ENCODE assay signal across 9 mouse cellular contexts in genomic region chr7:19817382-19818105, GRCm38 (mm10). TPM values are rescaled to one million over a fixed set of nuclear protein-coding genes. Genes with fewer than 3 reads are reported as not detected.
DNase-seq lines count a peak whose midpoint lies in the region; ATAC-seq and TF ChIP-seq lines count a peak whose summit lies in the region.
"Had no signal": no experiment of that assay in that cellular context is flagged by ENCODE, and none has a peak within 500 bp of the region (broad histone marks: within the 10 kb centered on the region; RNA-seq: fewer than 3 reads in every experiment).

No protein-coding gene starts in this region.

- DNase-seq in CH12.LX (ENCODE audit: extremely low read depth), result peak; percentile 97
- DNase-seq in adrenal gland, postnatal 36 days, result peak; percentile 28 to 68
- peak; percentile 33 to 50 for DNase-seq in gastrocnemius, adult 8-10 months (ENCODE audit: low spot score in 2 of 2)
- peak; percentile 92 to 93 for DNase-seq in lung, adult 18-20 months
- DNase-seq in neural tube, embryonic 11.5 days (ENCODE audit: low spot score), result peak; percentile 66
- peak; percentile 83 for DNase-seq in thymus, postnatal 0 days (ENCODE audit: low spot score)
- DNase-seq in layer of hippocampus, adult 18-20 months (ENCODE audit: low spot score in 2 of 2), result no peak

- peak; percentile 63 for TF ChIP-seq POLR2A in CH12.LX (IDR thresholded peaks at IDR 0.05; ENCODE audit: low read depth, low read length)

- H3K27me3 ChIP-seq in CH12.LX (replicated peaks), result no peaks in the 10 kb centered on the region
- H3K27me3 ChIP-seq in hindbrain, embryonic 16.5 days (replicated peaks; ENCODE audit: control insufficient read depth, insufficient read depth, low read length), result peaks cover 34% of the 10 kb centered on the region
- H3K27me3 ChIP-seq in neural tube, embryonic 11.5 days (ENCODE audit: control insufficient read depth, insufficient read depth, low read length), result peaks cover 33% of the 10 kb centered on the region

- peak overlapping the region; percentile 64 for H3K4me2 ChIP-seq in CH12.LX (ENCODE audit: insufficient read depth, low read depth, poor library complexity, severe bottlenecking)
- peak overlapping the region; percentile 76 for H3K4me2 ChIP-seq in hindbrain, embryonic 16.5 days (ENCODE audit: low read length)
- H3K4me2 ChIP-seq in neural tube, embryonic 11.5 days (ENCODE audit: low read depth), result peak overlapping the region; percentile 51

- H3K4me3 ChIP-seq in CH12.LX (replicated peaks in 1 of 3; ENCODE audit: low read depth in 2 of 3, low read length in 2 of 3, poor library complexity in 1 of 3), result peak overlapping the region; percentile 51 to 64 (median 63)
- H3K4me3 ChIP-seq in hindbrain, embryonic 16.5 days (ENCODE audit: low read length), result no peak overlapping the region
- no peak overlapping the region for H3K4me3 ChIP-seq in neural tube, embryonic 11.5 days (ENCODE audit: low read depth, low read length)

- TF ChIP-seq CTCF in CH12.LX (conservative IDR thresholded peaks at IDR 0.05 in 1 of 2, IDR thresholded peaks at IDR 0.05 in 1 of 2; ENCODE audit: low read depth in 2 of 2, low read length in 2 of 2), result no peak

- peaks cover 41% of the 10 kb centered on the region for H3K79me2 ChIP-seq in CH12.LX (replicated peaks; ENCODE audit: control insufficient read depth, extremely low read depth, insufficient read depth, poor library complexity, severe bottlenecking)

- ATAC-seq in hindbrain, embryonic 16.5 days, result peak; percentile 18; the same call in 1 of the 2 replicates
- ATAC-seq in neural tube, embryonic 11.5 days (ENCODE audit: insufficient read depth, low FRiP score, low TSS enrichment), result peak; percentile 62; the same call in 1 of the 2 replicates

- dilution Hi-C loops in CH12.LX (cut with MboI; ENCODE audit: extremely low pct_ligation_motif_present, extremely low pct_unique_long_range_greater_than_20kb, low sequenced_read_pairs), result no loop called here

- peak overlapping the region; percentile 71 for H3K9ac ChIP-seq in CH12.LX (ENCODE audit: insufficient read depth, low read depth)
- no peak overlapping the region for H3K9ac ChIP-seq in hindbrain, embryonic 16.5 days (ENCODE audit: low read depth, low read length)
- H3K9ac ChIP-seq in neural tube, embryonic 11.5 days (ENCODE audit: low read length), result no peak overlapping the region

- 9% methylated on average over 15 of the region's 15 CpGs for WGBS in hindbrain, embryonic 16.5 days
- 7% methylated on average over 15 of the region's 15 CpGs for WGBS in neural tube, embryonic 11.5 days

- peaks cover 34 to 60% of the 10 kb centered on the region in 2 experiments for H3K36me3 ChIP-seq in CH12.LX (replicated peaks in 1 of 2; ENCODE audit: control insufficient read depth in 1 of 2, insufficient read depth in 1 of 2, low read length in 1 of 2)
- no peaks in the 10 kb centered on the region for H3K36me3 ChIP-seq in hindbrain, embryonic 16.5 days (ENCODE audit: control insufficient read depth, insufficient read depth, low read length)
- no peaks in the 10 kb centered on the region for H3K36me3 ChIP-seq in neural tube, embryonic 11.5 days (ENCODE audit: control insufficient read depth, insufficient read depth, low read length)

- TF ChIP-seq RAD21 in CH12.LX (IDR thresholded peaks at IDR 0.05; ENCODE audit: low read depth, low read length), result no peak; the same call in 1 of the 2 replicates

- H3K9me3 ChIP-seq in CH12.LX (replicated peaks; ENCODE audit: low read length), result peaks cover 5% of the 10 kb centered on the region
- H3K9me3 ChIP-seq in hindbrain, embryonic 16.5 days (ENCODE audit: control insufficient read depth, low read length), result no peaks in the 10 kb centered on the region; the same call in 1 of the 2 replicates
- H3K9me3 ChIP-seq in neural tube, embryonic 11.5 days (ENCODE audit: control insufficient read depth, low read length), result peaks cover 4% of the 10 kb centered on the region; the same call in 1 of the 2 replicates

- peak; percentile 93 for TF ChIP-seq EP300 in CH12.LX (IDR thresholded peaks at IDR 0.05; ENCODE audit: low read length)

- in situ Hi-C loops in CH12.LX (cut with MboI; ENCODE audit: low pct_ligation_motif_present, low pct_unique_long_range_greater_than_20kb, low sequenced_read_pairs), result no loop called here

- peak overlapping the region; percentile 95 for H3K27ac ChIP-seq in CH12.LX (ENCODE audit: insufficient read depth, low read depth)
- no peak overlapping the region for H3K27ac ChIP-seq in hindbrain, embryonic 16.5 days (ENCODE audit: low read depth, low read length)
- no peak overlapping the region for H3K27ac ChIP-seq in neural tube, embryonic 11.5 days (ENCODE audit: low read depth, low read length)

- peaks cover 43 to 66% of the 10 kb centered on the region in 2 experiments for H3K4me1 ChIP-seq in CH12.LX (ENCODE audit: control insufficient read depth in 1 of 2, insufficient read depth in 2 of 2)
- H3K4me1 ChIP-seq in hindbrain, embryonic 16.5 days (ENCODE audit: control insufficient read depth, insufficient read depth, low read depth, low read length), result peaks cover 21% of the 10 kb centered on the region
- peaks cover 10% of the 10 kb centered on the region; the same call in 1 of the 2 replicates for H3K4me1 ChIP-seq in neural tube, embryonic 11.5 days (ENCODE audit: control insufficient read depth, insufficient read depth, low read length)

TF ChIP-seq in CH12.LX, 34 proteins besides CTCF, POLR2A, EP300 and RAD21 (continues in another document):
- TF ChIP-seq GABPA (IDR thresholded peaks at IDR 0.05; ENCODE audit: insufficient replicate concordance, low read depth, low read length) (no peak), ZMIZ1 (IDR thresholded peaks at IDR 0.05; ENCODE audit: low read depth, low read length) (peak; percentile 87; the same call in 1 of the 2 replicates), IRF4 (IDR thresholded peaks at IDR 0.05; ENCODE audit: low read depth, low read length) (peak; percentile 85), ELF1 (IDR thresholded peaks at IDR 0.05; ENCODE audit: low read depth, low read length) (peak; percentile 73), NELFE (IDR thresholded peaks at IDR 0.05; ENCODE audit: low read depth, low read length) (peak; percentile 61), MAZ (IDR thresholded peaks at IDR 0.05; ENCODE audit: low read depth, low read length) (peak; percentile 100), ZKSCAN1 (IDR thresholded peaks at IDR 0.05; ENCODE audit: borderline replicate concordance, low read depth, low read length) (no peak), PAX5 (IDR thresholded peaks at IDR 0.05; ENCODE audit: low read length) (no peak)

RNA-seq across cellular contexts. Expression of gene Bcl3, which starts 5.0 kb away (rescaled TPM):
- total RNA-seq in CH12.LX (2012; rRNA removed) (15.8 and 18.8 TPM in 2 replicates), CH12.LX (2014; rRNA removed) (3.2 and 3.8 TPM in 2 replicates)
- 17.9 and 25.2 TPM in 2 replicates for polyA plus RNA-seq in CH12.LX (2012; ENCODE audit: insufficient read length, low read depth)
- 10 to 100 TPM; 19.5 to 51.0 TPM for total RNA-seq in adrenal gland, postnatal 36 days (2021)
- under 1 TPM; 0.58 to 0.62 (median 0.61) TPM for total RNA-seq in gastrocnemius, adult 8-10 months (2022)
- 0.70 and 1.2 TPM in 2 replicates for polyA plus RNA-seq in hindbrain, embryonic 16.5 days (2015; fragmentation: Nextera tagmentation; extraction: Ambion mirVana)
- 1.2 and 1.3 TPM in 2 replicates for polyA plus RNA-seq in neural tube, embryonic 11.5 days (2014; fragmentation: Nextera tagmentation; extraction: Ambion mirVana)
- 9.5 and 13.1 TPM in 2 replicates for polyA plus RNA-seq in thymus, postnatal 0 days (2015; fragmentation: Nextera tagmentation; extraction: Ambion mirVana)
- 1 to 10 TPM in 1 of 2 experiments, under 1 TPM in 1; 0.27 to 1.1 TPM for total RNA-seq in layer of hippocampus, adult 18-20 months (2021)

RNA-seq across cellular contexts. Expression of gene Cblc, which starts 20.9 kb away (rescaled TPM):
- total RNA-seq in CH12.LX (2012; rRNA removed), result 30.8 and 38.9 TPM in 2 replicates
- 6.4 and 7.2 TPM in 2 replicates for total RNA-seq in CH12.LX (2014; rRNA removed)
- polyA plus RNA-seq in CH12.LX (2012; ENCODE audit: insufficient read length, low read depth), result 12.7 and 13.4 TPM in 2 replicates
- total RNA-seq in adrenal gland, postnatal 36 days (2021), result not detected
- not detected for total RNA-seq in gastrocnemius, adult 8-10 months (2022)
- 0.34 and 0.41 TPM in 2 replicates for polyA plus RNA-seq in hindbrain, embryonic 16.5 days (2015; fragmentation: Nextera tagmentation; extraction: Ambion mirVana)
- polyA plus RNA-seq in neural tube, embryonic 11.5 days (2014; fragmentation: Nextera tagmentation; extraction: Ambion mirVana), result 0.45 and 0.53 TPM in 2 replicates
- 2.6 and 4.2 TPM in 2 replicates for polyA plus RNA-seq in thymus, postnatal 0 days (2015; fragmentation: Nextera tagmentation; extraction: Ambion mirVana)
- not detected for total RNA-seq in layer of hippocampus, adult 18-20 months (2021)
- total RNA-seq: left cerebral cortex, adult 8-10 months had no signal

RNA-seq across cellular contexts. Expression of gene Gm19345, which starts 34.3 kb away (rescaled TPM):
- 0.59 TPM in 1 of 2 replicates, not detected in the other for total RNA-seq in CH12.LX (2012; rRNA removed)
- not detected in 2 replicates for total RNA-seq in CH12.LX (2014; rRNA removed)
- polyA plus RNA-seq in CH12.LX (2012; ENCODE audit: insufficient read length, low read depth), result 4.1 and 4.3 TPM in 2 replicates
- total RNA-seq in adrenal gland, postnatal 36 days (2021), result under 1 TPM in 1 of 2 experiments, not detected in 1; 0.83 TPM
- total RNA-seq in gastrocnemius, adult 8-10 months (2022), result not detected
- 19.3 and 22.9 TPM in 2 replicates for polyA plus RNA-seq in hindbrain, embryonic 16.5 days (2015; fragmentation: Nextera tagmentation; extraction: Ambion mirVana)
- 0.24 and 0.29 TPM in 2 replicates for polyA plus RNA-seq in neural tube, embryonic 11.5 days (2014; fragmentation: Nextera tagmentation; extraction: Ambion mirVana)
- polyA plus RNA-seq in thymus, postnatal 0 days (2015; fragmentation: Nextera tagmentation; extraction: Ambion mirVana), result not detected in 2 replicates
- 1 to 10 TPM; 1.2 to 2.3 TPM for total RNA-seq in layer of hippocampus, adult 18-20 months (2021)

RNA-seq across cellular contexts. Expression of gene Ceacam16, which starts 43.6 kb away (rescaled TPM):
- total RNA-seq in CH12.LX (2012; rRNA removed), result 2.5 and 3.2 TPM in 2 replicates
- total RNA-seq in CH12.LX (2014; rRNA removed), result 0.88 and 1.1 TPM in 2 replicates
- polyA plus RNA-seq in CH12.LX (2012; ENCODE audit: insufficient read length, low read depth), result 6.8 and 7.7 TPM in 2 replicates
- not detected for total RNA-seq in adrenal gland, postnatal 36 days (2021)
- not detected for total RNA-seq in gastrocnemius, adult 8-10 months (2022)
- 1.4 and 2.0 TPM in 2 replicates for polyA plus RNA-seq in hindbrain, embryonic 16.5 days (2015; fragmentation: Nextera tagmentation; extraction: Ambion mirVana)
- polyA plus RNA-seq in neural tube, embryonic 11.5 days (2014; fragmentation: Nextera tagmentation; extraction: Ambion mirVana), result not detected in 2 replicates
- polyA plus RNA-seq in thymus, postnatal 0 days (2015; fragmentation: Nextera tagmentation; extraction: Ambion mirVana), result 0.46 and 0.59 TPM in 2 replicates
- total RNA-seq in layer of hippocampus, adult 18-20 months (2021), result not detected
- total RNA-seq: left cerebral cortex, adult 8-10 months had no signal

RNA-seq across cellular contexts. Expression of gene Bcam, which starts 46.7 kb away (rescaled TPM):
- total RNA-seq in CH12.LX (2012; rRNA removed) (8.2 and 10.9 TPM in 2 replicates), CH12.LX (2014; rRNA removed) (2.4 and 3.0 TPM in 2 replicates)
- polyA plus RNA-seq in CH12.LX (2012; ENCODE audit: insufficient read length, low read depth), result 4.8 and 5.3 TPM in 2 replicates
- total RNA-seq in adrenal gland, postnatal 36 days (2021), result 10 to 100 TPM; 43.5 to 53.8 TPM
- 10 to 100 TPM; 16.7 to 24.4 (median 18.0) TPM for total RNA-seq in gastrocnemius, adult 8-10 months (2022)
- 24.4 and 24.6 TPM in 2 replicates for polyA plus RNA-seq in hindbrain, embryonic 16.5 days (2015; fragmentation: Nextera tagmentation; extraction: Ambion mirVana)
- 21.1 and 21.7 TPM in 2 replicates for polyA plus RNA-seq in neural tube, embryonic 11.5 days (2014; fragmentation: Nextera tagmentation; extraction: Ambion mirVana)
- 29.7 and 30.9 TPM in 2 replicates for polyA plus RNA-seq in thymus, postnatal 0 days (2015; fragmentation: Nextera tagmentation; extraction: Ambion mirVana)
- 10 to 100 TPM; 12.4 to 12.9 TPM for total RNA-seq in layer of hippocampus, adult 18-20 months (2021)

Comparison
In these comparisons a context has a peak if more than half of its experiments do, and no peak if none do; other contexts are left out.
1. DNase-seq: peak in CH12.LX (single experiment), adrenal gland, postnatal 36 days (2 of 2), gastrocnemius, adult 8-10 months (2 of 2), lung, adult 18-20 months (2 of 2), neural tube, embryonic 11.5 days (single experiment) and thymus, postnatal 0 days (single experiment); none in layer of hippocampus, adult 18-20 months (0 of 2).
2. H3K4me3 ChIP-seq: peak in CH12.LX (3 of 3); none in hindbrain, embryonic 16.5 days (single experiment) and neural tube, embryonic 11.5 days (single experiment).
3. RNA of gene Cblc, which starts 20.9 kb away (total RNA-seq): 6.4 to 38.9 TPM in CH12.LX; not detected in adrenal gland, postnatal 36 days, not detected in gastrocnemius, adult 8-10 months and not detected in layer of hippocampus, adult 18-20 months; every median in the first group is over 4 times any median in the second.
4. Peak in every context shown above with its lines, with median percentiles within 50 percentile points of each other: H3K4me2 ChIP-seq.